Mouse (Mus musculus) ES-E14 (cell line): ENCODE measurements around the gene Wdr20.

Source experiments
- CHD2 ChIP-seq: IDR thresholded peaks from 2 replicates; pipeline ENCODE4 v1.6.1; 2014; ENCODE audit warnings: mild to moderate bottlenecking, low read depth, low read length, inconsistent platforms
- ZC3H11A ChIP-seq: IDR thresholded peaks from 2 replicates; pipeline ENCODE4 v1.6.1; 2012; ENCODE audit warnings: low read depth, mild to moderate bottlenecking, inconsistent platforms, low read length, borderline replicate concordance
- ZNF384 ChIP-seq: IDR thresholded peaks from 2 replicates; pipeline ENCODE4 v1.6.1; 2012; ENCODE audit warnings: low read depth, low read length, inconsistent platforms

DNA sequence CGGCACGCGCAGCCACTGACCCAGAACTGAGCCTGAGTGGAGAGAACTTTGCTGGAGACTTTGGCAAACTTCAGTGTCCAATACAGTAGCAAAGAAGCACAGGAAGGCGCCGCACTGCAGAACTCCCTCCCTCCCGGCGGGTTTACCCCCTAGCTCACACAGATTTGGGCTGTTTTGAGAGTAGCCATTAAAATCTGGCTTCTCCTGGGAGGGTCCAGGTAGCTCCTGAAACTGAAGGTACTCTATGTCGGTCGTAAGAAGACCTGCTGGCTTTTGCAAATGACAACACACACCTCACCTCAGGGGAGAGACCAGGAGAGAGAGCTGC lies 113.1 kb downstream of the Wdr20 start:
- TF ChIP-seq ZC3H11A = no peak
- TF ChIP-seq CHD2 = no peak
- TF ChIP-seq ZNF384 = no peak
